Mouse (Mus musculus) mouse trophoblast stem cell (cell line): Measurements from ENCODE around the gene Slc39a11.
"Not testable (repeated sequence)": the region's sequence is repeated elsewhere in the genome, so short reads cannot be mapped to it uniquely, and the experiment has no call there.

Experiments
- in situ Hi-C, 2 experiments: fragments of 300-500 bp; cut with MseI, MboI; formaldehyde crosslinking; loops; 2 replicates in 1 of 2; 3 replicates in 1 of 2; pipeline ENCODE4 v1.15.1; 2025

Gene Slc39a11

DNA sequence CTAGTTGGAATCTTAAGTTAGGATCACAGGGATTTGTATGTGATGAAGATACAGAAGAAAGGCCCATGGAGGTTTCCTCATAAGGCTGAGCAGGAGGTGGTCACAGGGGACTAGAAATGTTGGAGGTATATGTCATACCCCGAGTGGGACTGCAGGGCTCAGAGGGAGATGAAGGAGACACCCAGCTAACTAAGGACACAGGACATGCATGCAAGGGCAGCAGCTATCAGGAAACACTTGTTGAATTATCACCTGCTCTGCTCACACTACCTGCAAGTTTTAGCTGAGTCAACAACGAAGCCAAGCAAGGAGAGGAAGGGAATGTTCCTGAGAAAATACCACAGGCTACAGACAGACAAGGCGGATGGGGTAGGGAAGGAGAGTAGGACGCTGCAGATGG is 17.8 kb upstream of the Slc39a11 start:
- in situ Hi-C loops = no loop called here

GRCm38 (mm10) chr11:113667122-113667521 is 17.2 kb upstream of the Slc39a11 start:
- in situ Hi-C loops = no loop called here

GRCm38 (mm10) chr11:113666648-113667047 is 16.8 kb upstream of the Slc39a11 start:
- in situ Hi-C loops = no loop called here

GRCm38 (mm10) chr11:113666205-113666604 is 16.3 kb upstream of the Slc39a11 start:
- in situ Hi-C loops = no loop called here

GRCm38 (mm10) chr11:113664279-113664678 is 14.4 kb upstream of the Slc39a11 start:
- in situ Hi-C loops = no loop called here

DNA sequence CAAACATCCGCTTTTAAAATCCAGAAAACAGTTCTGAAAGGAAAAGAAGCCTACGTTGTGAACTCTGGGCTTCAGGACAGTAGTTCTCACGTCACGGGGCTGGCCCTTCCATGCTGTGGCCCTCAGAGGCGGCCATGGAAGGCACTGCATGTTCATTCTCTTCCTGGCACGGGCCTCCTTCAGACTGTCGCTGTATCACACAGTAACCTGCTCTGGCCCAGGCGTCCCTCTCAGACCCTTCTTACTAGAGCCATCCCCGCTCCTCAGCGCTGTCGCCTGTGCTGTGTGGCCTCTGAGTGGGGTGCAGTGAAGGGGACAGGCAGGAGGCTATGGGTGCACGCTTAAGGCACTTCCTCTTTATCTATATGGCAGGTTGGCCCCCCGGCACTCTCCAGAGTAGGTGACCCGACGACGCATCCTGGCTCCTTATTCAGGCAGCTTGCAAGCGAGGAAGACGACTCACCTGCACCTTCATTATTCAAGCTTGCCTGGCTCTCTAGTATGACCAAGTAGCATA is 12.0 kb upstream of the Slc39a11 start:
- in situ Hi-C loops = no loop called here

- in situ Hi-C loops = no loop called here
Observed at GRCm38 (mm10) chr11:113660940-113661339, 11.1 kb upstream of the Slc39a11 start.

GRCm38 (mm10) chr11:113660213-113660612 is 10.3 kb upstream of the Slc39a11 start:
- in situ Hi-C loops = not testable (repeated sequence)

DNA sequence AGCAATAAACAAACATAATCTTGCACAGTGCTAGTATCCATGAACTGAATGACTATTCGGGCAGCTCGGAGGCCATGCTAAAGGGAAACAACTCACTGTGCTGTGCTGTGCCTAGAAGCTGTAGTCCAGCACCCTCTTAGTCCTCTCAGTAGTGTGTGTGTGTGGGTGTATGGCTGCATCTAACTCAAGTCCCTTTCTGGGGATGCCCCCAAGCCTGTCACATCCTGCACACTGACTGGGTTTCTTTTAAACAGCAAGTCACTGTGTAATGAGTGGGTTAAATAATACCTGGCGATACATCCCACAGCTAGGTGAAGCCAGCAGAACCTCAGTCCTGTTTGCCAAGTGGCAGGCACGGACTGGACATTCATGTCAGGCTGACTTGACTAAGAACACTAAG is 8.9 kb upstream of the Slc39a11 start:
- in situ Hi-C loops = no loop called here

GRCm38 (mm10) chr11:113658319-113658718 is 8.4 kb upstream of the Slc39a11 start:
- in situ Hi-C loops = no loop called here

- in situ Hi-C loops = no loop called here
Observed at GRCm38 (mm10) chr11:113657221-113657620, 7.3 kb upstream of the Slc39a11 start.

- in situ Hi-C loops = no loop called here
Observed at GRCm38 (mm10) chr11:113656511-113656932, 6.6 kb upstream of the Slc39a11 start.

- in situ Hi-C loops = no loop called here
Observed at GRCm38 (mm10) chr11:113654561-113655270, 4.8 kb upstream of the Slc39a11 start.

DNA sequence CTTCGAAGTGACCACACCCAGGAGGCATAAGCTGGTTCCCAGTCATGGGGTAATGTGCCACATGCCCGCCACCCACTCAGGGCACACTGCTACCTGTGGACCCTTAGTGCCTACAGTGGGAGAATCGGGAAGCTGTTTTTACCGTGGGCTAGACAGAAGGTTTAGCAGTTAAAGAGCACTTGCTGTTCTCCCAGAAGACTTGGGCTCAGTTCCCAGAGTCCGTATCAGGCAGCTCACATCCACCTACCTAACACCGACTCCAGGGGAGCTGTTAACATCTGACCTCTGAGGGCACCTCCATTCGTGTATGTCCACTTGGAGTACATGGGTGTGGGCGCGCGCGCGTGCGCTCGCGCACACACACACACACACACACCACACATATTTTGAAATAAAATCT is 4.2 kb upstream of the Slc39a11 start:
- in situ Hi-C loops = no loop called here

DNA sequence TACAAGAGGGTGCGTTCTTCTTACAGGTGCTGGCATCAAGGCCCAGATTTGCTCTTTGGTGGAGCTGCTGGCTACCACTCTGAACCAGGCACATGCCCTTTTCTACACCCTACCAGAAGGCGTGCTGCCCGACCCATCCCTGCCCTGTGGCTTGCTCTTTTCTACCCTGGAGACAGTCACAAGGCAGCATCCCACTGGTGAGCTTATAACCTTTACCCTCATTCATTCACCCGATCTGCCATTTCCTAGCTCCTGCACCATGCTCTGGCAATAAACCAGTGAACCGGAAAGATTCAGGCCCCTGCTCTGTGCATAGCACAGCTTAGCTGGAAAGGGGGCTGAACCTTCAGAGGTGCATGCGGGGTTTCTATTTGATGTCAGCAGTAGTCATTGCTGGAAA is 2.6 kb upstream of the Slc39a11 start:
- in situ Hi-C loops = no loop called here

- in situ Hi-C loops = no loop called here
Observed at GRCm38 (mm10) chr11:113651907-113652273, 2.0 kb upstream of the Slc39a11 start.

DNA sequence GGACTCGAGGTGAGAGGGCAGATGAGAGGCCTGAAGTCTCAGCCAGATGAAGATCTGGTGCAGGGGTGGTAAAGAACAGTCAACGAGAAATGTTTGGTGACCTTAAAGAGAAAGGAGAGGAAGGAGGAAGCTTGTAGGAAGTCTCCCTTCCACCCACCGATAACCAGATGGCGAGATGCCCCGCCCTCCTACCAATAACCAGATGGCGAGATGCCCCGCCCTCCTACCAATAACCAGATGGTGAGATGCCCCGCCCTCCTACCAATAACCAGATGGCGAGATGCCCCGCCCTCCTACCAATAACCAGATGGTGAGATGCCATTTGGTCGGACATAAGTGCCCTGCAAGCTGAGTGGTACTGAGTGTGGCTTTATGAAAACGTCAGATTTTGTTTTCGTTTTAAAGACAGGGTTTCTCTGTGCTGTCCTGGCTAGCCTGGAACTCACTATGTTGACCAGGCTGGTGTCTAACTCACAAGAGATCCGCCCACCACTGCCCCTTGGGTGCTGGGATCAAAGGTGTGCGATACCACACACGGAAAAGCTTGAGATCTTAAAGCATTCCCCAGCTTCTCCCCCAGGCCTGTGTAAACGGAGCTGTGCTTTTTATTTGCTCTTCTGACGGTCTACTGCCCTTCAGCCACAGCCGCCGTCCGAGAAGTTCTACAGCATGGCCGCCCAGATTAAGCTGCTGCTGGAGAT is 1.5 kb upstream of the Slc39a11 start:
- in situ Hi-C loops = no loop called here

GRCm38 (mm10) chr11:113648690-113649352 is 1.1 kb downstream of the Slc39a11 start, which contains the start of gene Cog1:
Cog1 (plus strand) TSS chr11:113649169.
- in situ Hi-C loops = no loop called here

GRCm38 (mm10) chr11:113648152-113648551 is 1.7 kb downstream of the Slc39a11 start:
- in situ Hi-C loops = no loop called here

GRCm38 (mm10) chr11:113645181-113645580 is 4.7 kb downstream of the Slc39a11 start:
- in situ Hi-C loops = no loop called here

GRCm38 (mm10) chr11:113638680-113639079 is 11.2 kb downstream of the Slc39a11 start:
- in situ Hi-C loops = no loop called here

DNA sequence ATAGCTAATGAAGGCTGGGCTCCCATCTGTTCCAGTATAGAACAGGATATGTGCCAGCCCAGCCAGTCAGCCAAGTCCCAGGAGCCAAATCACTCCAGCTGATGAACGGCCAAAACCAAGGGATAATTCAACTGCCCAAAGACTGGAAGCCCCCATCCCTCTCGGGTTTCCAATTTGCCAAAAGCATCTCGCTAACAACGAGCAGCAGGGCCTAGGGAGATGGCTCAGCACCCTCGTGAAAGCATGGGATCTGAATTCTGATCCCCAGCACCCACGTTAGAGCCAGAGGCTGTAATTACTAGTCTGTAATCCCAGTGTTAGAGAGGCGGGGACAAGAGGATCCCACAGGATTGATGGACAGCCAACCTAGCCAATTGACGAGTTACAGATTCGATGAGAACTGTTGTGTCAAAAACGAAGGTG is 15.2 kb downstream of the Slc39a11 start:
- in situ Hi-C loops = no loop called here
